ENCODE assay signal across 9 mouse cellular contexts in the genomic region with DNA sequence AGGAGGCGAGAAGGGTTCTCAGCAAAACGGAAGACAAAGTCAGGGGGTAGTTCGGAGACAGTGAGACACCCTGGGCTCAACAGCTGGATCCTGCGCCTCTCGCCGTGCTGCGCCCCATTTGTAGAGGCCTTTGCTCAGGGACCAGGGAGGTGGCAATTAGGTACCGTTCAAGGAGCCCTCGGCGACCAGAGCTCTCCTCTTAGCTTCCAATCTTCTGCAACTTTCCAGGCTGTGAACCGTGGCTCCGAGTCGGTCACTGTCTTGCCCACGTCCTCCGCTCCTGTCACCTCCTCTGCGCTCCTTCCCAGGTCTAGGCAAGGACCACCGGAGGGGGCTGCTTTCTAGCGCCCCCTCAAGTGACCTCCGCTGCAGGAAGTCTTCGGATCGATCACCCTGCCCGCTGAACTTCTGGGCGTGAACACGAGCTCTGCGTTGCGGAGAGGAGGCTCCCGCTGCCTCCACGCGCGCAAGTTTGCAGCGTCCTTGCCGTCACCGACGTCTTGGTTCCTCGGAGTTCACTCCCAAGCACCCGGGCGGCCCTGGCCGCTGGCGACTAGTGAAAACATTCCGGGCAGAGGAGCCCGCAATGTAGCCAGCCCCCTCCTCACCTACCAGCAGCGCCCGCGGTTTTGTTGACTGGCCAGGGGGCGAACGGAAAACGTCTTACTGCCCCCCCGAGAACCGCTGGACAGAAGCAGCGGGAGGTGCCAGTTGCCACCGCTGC. TPM values are rescaled to one million over a fixed set of nuclear protein-coding genes. Genes with fewer than 3 reads are reported as not detected.
DNase-seq lines count a peak whose midpoint lies in the region; ATAC-seq and TF ChIP-seq lines count a peak whose summit lies in the region.
"Had no signal": no experiment of that assay in that cellular context is flagged by ENCODE, and none has a peak within 500 bp of the region (broad histone marks: within the 10 kb centered on the region; RNA-seq: fewer than 3 reads in every experiment).

No protein-coding gene starts in this region.

- H3K27me3 ChIP-seq in kidney, embryonic 15.5 days = peaks cover 44% of the 10 kb centered on the region
- H3K27me3 ChIP-seq in forebrain, embryonic 13.5 days = peaks cover 34% of the 10 kb centered on the region
- H3K27me3 ChIP-seq in liver, embryonic 12.5 days (replicated peaks) = peaks cover 40% of the 10 kb centered on the region

- no peak overlapping the region for H3K27ac ChIP-seq in kidney, embryonic 15.5 days
- no peak overlapping the region for H3K27ac ChIP-seq in bone marrow macrophage, adult 2 months (ENCODE audit: insufficient read depth, low read depth, low read length)
- no peak overlapping the region for H3K27ac ChIP-seq in forebrain, embryonic 13.5 days
- no peak overlapping the region for H3K27ac ChIP-seq in liver, embryonic 12.5 days
- H3K27ac ChIP-seq: macrophage had no signal

- WGBS in kidney, embryonic 15.5 days = 2% methylated on average over 51 of the region's 51 CpGs
- WGBS in forebrain, embryonic 13.5 days = 1% methylated on average over 50 of the region's 51 CpGs
- 3% methylated on average over 51 of the region's 51 CpGs for WGBS in liver, embryonic 12.5 days (ENCODE audit: insufficient replicate concordance)

- TF ChIP-seq POLR2A in bone marrow macrophage, adult 2 months (IDR thresholded peaks at IDR 0.05; ENCODE audit: borderline replicate concordance, low read depth, low read length) = no peak

- no peaks in the 10 kb centered on the region for H3K36me3 ChIP-seq in kidney, embryonic 15.5 days
- H3K36me3 ChIP-seq in forebrain, embryonic 13.5 days (ENCODE audit: poor library complexity, severe bottlenecking) = no peaks in the 10 kb centered on the region
- H3K36me3 ChIP-seq in liver, embryonic 12.5 days = no peaks in the 10 kb centered on the region

- peaks cover 22% of the 10 kb centered on the region for H3K4me1 ChIP-seq in kidney, embryonic 15.5 days
- H3K4me1 ChIP-seq in bone marrow macrophage, adult 2 months (ENCODE audit: control insufficient read depth, insufficient read depth, low read length) = no peaks in the 10 kb centered on the region
- H3K4me1 ChIP-seq in forebrain, embryonic 13.5 days = peaks cover 33% of the 10 kb centered on the region
- H3K4me1 ChIP-seq in liver, embryonic 12.5 days = 0 out of 2 replicates have a peak, but pooled peaks cover 9% of the 10 kb centered on the region

- H3K4me3 ChIP-seq in kidney, embryonic 15.5 days (replicated peaks) = peak overlapping the region; percentile 52
- peak overlapping the region; percentile 25 for H3K4me3 ChIP-seq in bone marrow macrophage, adult 2 months (ENCODE audit: insufficient read depth, low read length)
- H3K4me3 ChIP-seq in forebrain, embryonic 13.5 days = peak overlapping the region; percentile 59
- H3K4me3 ChIP-seq in liver, embryonic 12.5 days = peak overlapping the region; percentile 48

- no peak for DNase-seq in kidney, postnatal 10 days
- DNase-seq in spleen, postnatal 4 days (ENCODE audit: low spot score in 2 of 2) = no peak
- DNase-seq in adrenal gland, adult 2 months = no peak

- no peak for TF ChIP-seq CTCF in bone marrow macrophage, adult 2 months (IDR thresholded peaks at IDR 0.05; ENCODE audit: low read depth, low read length)

- peak; percentile 52 for ATAC-seq in kidney, embryonic 15.5 days (replicated peaks; ENCODE audit: low FRiP score)
- ATAC-seq in forebrain, embryonic 13.5 days = peak; percentile 70
- peak; percentile 28 for ATAC-seq in liver, embryonic 12.5 days
- ATAC-seq in CD4-positive, CD25-positive, alpha-beta regulatory T cell, adult 4 months = no peak

- peak overlapping the region; percentile 95 for H3K4me2 ChIP-seq in kidney, embryonic 15.5 days
- peak overlapping the region; percentile 97 for H3K4me2 ChIP-seq in forebrain, embryonic 13.5 days
- H3K4me2 ChIP-seq in liver, embryonic 12.5 days = peak overlapping the region; percentile 66

- H3K9ac ChIP-seq in kidney, embryonic 15.5 days = no peak overlapping the region
- H3K9ac ChIP-seq in forebrain, embryonic 13.5 days = peak overlapping the region; percentile 64
- no peak overlapping the region for H3K9ac ChIP-seq in liver, embryonic 12.5 days

- no peaks in the 10 kb centered on the region for H3K9me3 ChIP-seq in kidney, embryonic 15.5 days (replicated peaks)
- no peaks in the 10 kb centered on the region for H3K9me3 ChIP-seq in forebrain, embryonic 13.5 days (replicated peaks)
- no peaks in the 10 kb centered on the region for H3K9me3 ChIP-seq in liver, embryonic 12.5 days (replicated peaks)

RNA-seq across cellular contexts. Expression of a gene that starts 0.4 kb away (rescaled TPM):
- polyA plus RNA-seq in kidney, embryonic 15.5 days (2015; fragmentation: Nextera tagmentation; extraction: Ambion mirVana) = 0.23 and 0.51 TPM in 2 replicates
- not detected in 2 replicates for polyA plus RNA-seq in bone marrow macrophage, adult 2 months (2012; ENCODE audit: insufficient read depth, insufficient read length, missing spikeins)
- polyA plus RNA-seq in forebrain, embryonic 13.5 days (2015; fragmentation: Nextera tagmentation; extraction: Ambion mirVana) = 1.8 and 2.0 TPM in 2 replicates
- polyA plus RNA-seq in liver, embryonic 12.5 days (2016; fragmentation: Nextera tagmentation; extraction: Ambion mirVana) = 0.02 and 0.14 TPM in 2 replicates
- polyA plus RNA-seq in CD4-positive, CD25-positive, alpha-beta regulatory T cell, adult 4 months (2017; shearing (Covaris generic)) = under 1 TPM in 1 of 2 experiments, not detected in 1; 0.05 TPM
- total RNA-seq in adrenal gland, adult 2 months (2021) = under 1 TPM; 0.06 to 0.07 TPM
- 0.01 and 0.02 TPM in 2 replicates for polyA plus RNA-seq in adrenal gland, adult 2 months (2012; rRNA removed)
- polyA plus RNA-seq: macrophage had no signal
